Mouse (Mus musculus) liver, postnatal 0 days (tissue): ENCODE data around the gene Adcy5. TPM values are rescaled to one million over a fixed set of nuclear protein-coding genes. Genes with fewer than 3 reads are reported as not detected.

ENCODE experiments used
- ATAC-seq: fragments of 200-750 bp; cut with Nextera tagmentation; 2 replicates; pipeline ENCODE4 v1.8.0; 2017; ENCODE audit warnings: mild to moderate bottlenecking, moderate library complexity
- DNase-seq: peaks from one replicate; pipeline ENCODE4 v3.0.0-alpha.2; 2016
- H3K27ac ChIP-seq: fragments of 300-500 bp; sonication (generic); 2 replicates; pipeline ENCODE4 v1.5.1; 2014; ENCODE audit warnings: antibody characterized with exemption, moderate library complexity, mild to moderate bottlenecking, low read depth
- H3K27me3 ChIP-seq: fragments of 300-500 bp; sonication (generic); 2 replicates; pipeline ENCODE4 v1.6.1; 2014; ENCODE audit warnings: low read length, control low read depth, mixed read lengths; ENCODE audit not compliant: insufficient read depth
- H3K36me3 ChIP-seq: fragments of 300-500 bp; sonication (generic); replicated peaks from 2 replicates; pipeline ENCODE4 v1.6.1; 2014; ENCODE audit warnings: mild to moderate bottlenecking, control low read depth, low read length, moderate library complexity, mixed read lengths; ENCODE audit not compliant: insufficient read depth
- H3K4me1 ChIP-seq: fragments of 300-500 bp; sonication (generic); 2 replicates; pipeline ENCODE4 v1.6.1; 2014; ENCODE audit warnings: antibody characterized with exemption, mild to moderate bottlenecking, control low read depth; ENCODE audit not compliant: insufficient read depth
- H3K4me2 ChIP-seq: fragments of 300-500 bp; sonication (generic); 2 replicates; pipeline ENCODE4 v1.6.1; 2014; ENCODE audit warnings: low read depth, mild to moderate bottlenecking, low read length, moderate library complexity, mixed read lengths
- H3K4me3 ChIP-seq: fragments of 300-500 bp; sonication (generic); 2 replicates; pipeline ENCODE4 v1.5.1; 2014; ENCODE audit warnings: low read depth, low read length
- H3K9ac ChIP-seq: fragments of 300-500 bp; sonication (generic); replicated peaks from 2 replicates; pipeline ENCODE4 v1.6.1; 2014; ENCODE audit warnings: mild to moderate bottlenecking, moderate library complexity
- H3K9me3 ChIP-seq: fragments of 300-500 bp; sonication (generic); 2 replicates; pipeline ENCODE4 v1.6.1; 2016; ENCODE audit warnings: mild to moderate bottlenecking, control low read depth, low read length, mixed read lengths
- CTCF ChIP-seq: sonication (generic); IDR thresholded peaks from 2 replicates; pipeline ENCODE4 v1.5.1; 2016; ENCODE audit warnings: antibody characterized with exemption, low read depth
- EP300 ChIP-seq: IDR thresholded peaks from 2 replicates; pipeline ENCODE4 v1.6.1; 2016; ENCODE audit warnings: antibody characterized with exemption, low read depth, mild to moderate bottlenecking
- WGBS: fragments of 180-500 bp; shearing (Covaris S2); extraction: QIAGEN DNeasy Blood & Tissue Kit; methylation state at CpG from one replicate; pipeline ENCODE4 v1.1.7; 2014; ENCODE audit not compliant: insufficient replicate concordance; 5-methylcytosine and 5-hydroxymethylcytosine counted together
- polyA plus RNA-seq: library from polyadenylated mRNA; unstranded; fragments of >200 nt; fragmentation: Nextera tagmentation; extraction: Ambion mirVana; gene quantifications from 2 replicates; pipeline ENCODE4 v1.2.1, GENCODE M21; 2015

Adcy5 gene
- polyA plus RNA-seq, 1 experiment from 2014 or later, result 0.39 TPM

- Histone ChIP-seq H3K27me3 (no peaks in the 10 kb centered on the region), H3K9me3 (no peaks in the 10 kb centered on the region), H3K36me3 (no peaks in the 10 kb centered on the region), H3K4me1 (no peaks in the 10 kb centered on the region), H3K4me3 (no peak overlapping the region), H3K9ac (no peak overlapping the region), H3K27ac (no peak overlapping the region), H3K4me2 (no peak overlapping the region)
- TF ChIP-seq CTCF (no peak), EP300 (no peak)
- WGBS, result 68% methylated on average over 6 of the region's 6 CpGs
- DNase-seq (no peak), ATAC-seq (no peak)
Measured at GRCm38 (mm10) chr16:35252967-35253366, 98.3 kb downstream of the Adcy5 start.

GRCm38 (mm10) chr16:35255981-35256380 is 101.3 kb downstream of the Adcy5 start:
- Histone ChIP-seq H3K4me2 (no peak overlapping the region), H3K4me1 (no peaks in the 10 kb centered on the region), H3K36me3 (no peaks in the 10 kb centered on the region), H3K27ac (no peak overlapping the region), H3K9ac (no peak overlapping the region), H3K27me3 (no peaks in the 10 kb centered on the region), H3K4me3 (no peak overlapping the region), H3K9me3 (no peaks in the 10 kb centered on the region)
- ATAC-seq (no peak), DNase-seq (no peak)
- 71% methylated on average over 11 of the region's 11 CpGs for WGBS
- no peak for TF ChIP-seq EP300
- no peak for TF ChIP-seq CTCF

GRCm38 (mm10) chr16:35270353-35270934 is 115.8 kb downstream of the Adcy5 start:
- Histone ChIP-seq H3K27ac (no peak overlapping the region), H3K27me3 (0 out of 2 replicates have a peak, but pooled peaks cover 6% of the 10 kb centered on the region), H3K4me1 (no peaks in the 10 kb centered on the region), H3K36me3 (no peaks in the 10 kb centered on the region), H3K4me2 (no peak overlapping the region), H3K9ac (no peak overlapping the region), H3K9me3 (no peaks in the 10 kb centered on the region), H3K4me3 (no peak overlapping the region)
- 34% methylated on average over 10 of the region's 10 CpGs for WGBS
- TF ChIP-seq CTCF (peak; percentile 88), EP300 (no peak)
- ATAC-seq (no peak), DNase-seq (peak; percentile 84)

GRCm38 (mm10) chr16:35270945-35271344 is 116.3 kb downstream of the Adcy5 start:
- ATAC-seq (no peak), DNase-seq (no peak)
- Histone ChIP-seq H3K27ac (no peak overlapping the region), H3K27me3 (0 out of 2 replicates have a peak, but pooled peaks cover 6% of the 10 kb centered on the region), H3K9ac (no peak overlapping the region), H3K36me3 (no peaks in the 10 kb centered on the region), H3K4me3 (no peak overlapping the region), H3K9me3 (no peaks in the 10 kb centered on the region), H3K4me2 (no peak overlapping the region), H3K4me1 (no peaks in the 10 kb centered on the region)
- 74% methylated on average over 6 of the region's 6 CpGs for WGBS
- TF ChIP-seq EP300, result no peak
- TF ChIP-seq CTCF, result no peak

- no peaks in the 10 kb centered on the region for H3K9me3 ChIP-seq
- H3K27ac ChIP-seq, result no peak overlapping the region
- no peak for DNase-seq
- H3K4me1 ChIP-seq, result no peaks in the 10 kb centered on the region
- H3K36me3 ChIP-seq, result no peaks in the 10 kb centered on the region
- H3K9ac ChIP-seq, result no peak overlapping the region
- H3K4me3 ChIP-seq, result no peak overlapping the region
- H3K4me2 ChIP-seq, result no peak overlapping the region
- ATAC-seq, result no peak
- TF ChIP-seq EP300, result no peak
- TF ChIP-seq CTCF, result peak; percentile 34
- 38% methylated on average over 4 of the region's 4 CpGs for WGBS
- H3K27me3 ChIP-seq, result 0 out of 2 replicates have a peak, but pooled peaks cover 6% of the 10 kb centered on the region
Measured at GRCm38 (mm10) chr16:35271572-35271971, 116.9 kb downstream of the Adcy5 start.

- Histone ChIP-seq H3K9ac (no peak overlapping the region), H3K9me3 (no peaks in the 10 kb centered on the region), H3K4me2 (no peak overlapping the region), H3K4me3 (no peak overlapping the region), H3K27ac (no peak overlapping the region), H3K36me3 (no peaks in the 10 kb centered on the region), H3K27me3 (0 out of 2 replicates have a peak, but pooled peaks cover 6% of the 10 kb centered on the region), H3K4me1 (no peaks in the 10 kb centered on the region)
- ATAC-seq, result no peak
- no peak for DNase-seq
- TF ChIP-seq EP300 (no peak), CTCF (0 out of 2 replicates have a peak, but pooled peaks have one; percentile 4)
- WGBS, result 50% methylated on average over 4 of the region's 4 CpGs
Measured at GRCm38 (mm10) chr16:35272417-35272816, 117.7 kb downstream of the Adcy5 start.

GRCm38 (mm10) chr16:35278166-35278565 is 123.5 kb downstream of the Adcy5 start:
- Histone ChIP-seq H3K27me3 (0 out of 2 replicates have a peak, but pooled peaks cover 3% of the 10 kb centered on the region), H3K4me3 (no peak overlapping the region), H3K9me3 (no peaks in the 10 kb centered on the region), H3K4me1 (no peaks in the 10 kb centered on the region), H3K36me3 (no peaks in the 10 kb centered on the region), H3K4me2 (no peak overlapping the region), H3K27ac (no peak overlapping the region), H3K9ac (no peak overlapping the region)
- ATAC-seq (no peak), DNase-seq (no peak)
- WGBS, result 74% methylated on average over 6 of the region's 6 CpGs
- no peak for TF ChIP-seq EP300
- no peak for TF ChIP-seq CTCF
